Comparison of ENCODE assay signal across 14 mouse cellular contexts in genomic region chr1:39330857-39331594, GRCm38 (mm10). TPM values are rescaled to one million over a fixed set of nuclear protein-coding genes. Genes with fewer than 3 reads are reported as not detected.
DNase-seq lines count a peak whose midpoint lies in the region; ATAC-seq lines count a peak whose summit lies in the region.
"Had no signal": no experiment of that assay in that cellular context is flagged by ENCODE, and none has a peak within 500 bp of the region (broad histone marks: within the 10 kb centered on the region; RNA-seq: fewer than 3 reads in every experiment).

No protein-coding gene starts in this region.

- DNase-seq in heart, adult 11 months: peak; percentile 94
- DNase-seq in heart, postnatal 25 days (ENCODE audit: low spot score): no peak
- peak; percentile 60 for DNase-seq in adipocyte (ENCODE audit: low spot score)
- DNase-seq in heart, adult 9 months (ENCODE audit: low spot score in 2 of 2): peak; percentile 37 to 70
- DNase-seq in heart, postnatal 36 days: peak; percentile 33 to 42
- DNase-seq in thymus, postnatal 25 days: no peak
- DNase-seq: gastrocnemius, postnatal 25 days; layer of hippocampus, adult 9-11 months; right cerebral cortex, postnatal 4 days had no signal

- intact Hi-C loops in heart, postnatal 25 days (cut with DNase I): loop anchor here (5.0 kb wide), 1 partner anchor 134 kb away; no protein-coding TSS in a partner anchor
- intact Hi-C loops in heart, postnatal 36 days (cut with DNase I): loop anchor here (5.0 kb wide), 1 partner anchor 44 kb away; no protein-coding TSS in a partner anchor

- no peak for ATAC-seq in megakaryocyte, adult 5-6 weeks (ENCODE audit: poor library complexity, severe bottlenecking)
- ATAC-seq: activated CD4-positive, CD25-positive, alpha-beta regulatory T cell, adult 4 months; CD4-positive, CD25-positive, alpha-beta regulatory T cell, adult 4 months; forebrain, embryonic 13.5 days; liver, embryonic 12.5 days had no signal

RNA-seq across cellular contexts. Expression of gene Rpl31, which starts 36.6 kb away (rescaled TPM):
- total RNA-seq in heart, postnatal 25 days (2021): 100 to 1,000 TPM; 552 to 590 TPM
- total RNA-seq in heart, postnatal 36 days (2021): 100 to 1,000 TPM; 517 to 581 TPM
- 1,504 and 1,608 TPM in 2 replicates for total RNA-seq in megakaryocyte, adult 5-6 weeks (2015)
- 446 and 454 TPM in 2 replicates for total RNA-seq in megakaryocyte, adult 5-6 weeks (2017)

Comparison
In these comparisons a context has a peak if more than half of its experiments do, and no peak if none do; other contexts are left out.
1. DNase-seq: peak in heart, adult 11 months (single experiment), adipocyte (single experiment), heart, adult 9 months (2 of 2) and heart, postnatal 36 days (2 of 2); none in heart, postnatal 25 days (single experiment) and thymus, postnatal 25 days (single experiment).